Mouse (Mus musculus): ENCODE results near the gene Ntpcr.

DNA sequence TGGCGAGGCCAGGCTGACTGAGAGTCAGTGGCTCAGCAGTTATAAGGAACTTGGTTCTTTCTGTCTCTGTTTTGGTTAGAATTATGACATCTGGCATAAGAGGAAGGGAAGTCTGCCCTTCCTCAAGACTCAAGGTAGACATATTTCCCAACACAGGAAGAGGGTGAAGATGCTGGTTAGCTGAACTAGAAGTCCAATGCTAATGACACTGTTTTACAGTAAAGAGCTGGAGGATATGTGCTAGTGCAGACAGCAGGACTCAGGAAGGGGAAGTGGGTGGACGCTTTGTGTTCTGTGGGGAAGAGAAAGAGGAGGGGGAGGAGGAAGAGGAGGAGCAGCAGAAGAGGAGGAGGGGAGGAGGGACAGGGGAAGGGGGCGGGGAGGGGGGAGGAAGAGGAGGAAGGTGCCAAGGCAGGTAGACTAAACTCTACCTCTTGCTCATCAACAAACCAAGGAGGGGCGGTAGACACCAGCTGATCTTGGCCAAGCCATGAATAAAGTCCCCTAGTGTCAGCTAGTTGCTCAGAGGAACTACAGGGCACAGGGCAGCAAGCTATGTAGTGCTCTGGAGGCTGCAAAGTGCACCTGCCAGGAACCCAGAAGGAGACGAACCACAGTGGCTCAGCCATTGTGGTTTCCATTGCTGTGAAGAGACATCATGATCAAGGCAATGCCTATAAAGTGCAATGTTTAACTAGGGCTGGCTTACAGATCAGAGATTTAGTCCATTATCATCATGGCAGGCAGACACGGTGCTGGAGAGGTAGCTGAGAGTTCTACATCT, 4.5 kb upstream of the Ntpcr start:
- no peak for TF ChIP-seq POLR2A (IDR thresholded peaks at IDR 0.05; ENCODE audit: borderline replicate concordance, extremely low read depth, insufficient read depth, insufficient read length, poor library complexity, severe bottlenecking)
- no peak for TF ChIP-seq CTCF (IDR thresholded peaks at IDR 0.05; ENCODE audit: borderline replicate concordance, extremely low read depth, insufficient read depth, insufficient read length)

Data from brain, embryonic 14.5 days (tissue).